Mouse (Mus musculus) neural tube, embryonic 11.5 days (tissue): ENCODE results near the gene Actl6b. TPM values are rescaled to one million over a fixed set of nuclear protein-coding genes. Genes with fewer than 3 reads are reported as not detected.

Experiments
- ATAC-seq: fragments of 200-750 bp; cut with Nextera tagmentation; 2 replicates; pipeline ENCODE4 v1.8.0; 2017; ENCODE audit warnings: moderate number of reproducible peaks, mild to moderate bottlenecking, moderate TSS enrichment, moderate library complexity; ENCODE audit not compliant: insufficient read depth, low FRiP score, low TSS enrichment
- DNase-seq: peaks from one replicate; pipeline ENCODE4 v3.0.0-alpha.2; 2015; ENCODE audit warnings: low spot score
- H3K27ac ChIP-seq: fragments of 300-500 bp; sonication (generic); 2 replicates; pipeline ENCODE4 v1.5.1; 2014; ENCODE audit warnings: low read depth, mild to moderate bottlenecking, low read length
- H3K27me3 ChIP-seq: fragments of 300-500 bp; sonication (generic); 2 replicates; pipeline ENCODE4 v1.6.1; 2014; ENCODE audit warnings: mild to moderate bottlenecking, low read length, mixed read lengths; ENCODE audit not compliant: control insufficient read depth, insufficient read depth
- H3K36me3 ChIP-seq: fragments of 300-500 bp; sonication (generic); 2 replicates; pipeline ENCODE4 v1.6.1; 2014; ENCODE audit warnings: mild to moderate bottlenecking, low read length, moderate library complexity, mixed read lengths; ENCODE audit not compliant: control insufficient read depth, insufficient read depth
- H3K4me1 ChIP-seq: fragments of 300-500 bp; sonication (generic); 2 replicates; pipeline ENCODE4 v1.6.1; 2014; ENCODE audit warnings: low read length, mixed read lengths; ENCODE audit not compliant: control insufficient read depth, insufficient read depth
- H3K4me2 ChIP-seq: fragments of 300-500 bp; sonication (generic); 2 replicates; pipeline ENCODE4 v1.6.1; 2014; ENCODE audit warnings: low read depth, mild to moderate bottlenecking, moderate library complexity
- H3K4me3 ChIP-seq: fragments of 300-500 bp; sonication (generic); 2 replicates; pipeline ENCODE4 v1.5.1; 2014; ENCODE audit warnings: low read depth, low read length
- H3K9ac ChIP-seq: fragments of 300-500 bp; sonication (generic); 2 replicates; pipeline ENCODE4 v1.6.1; 2014; ENCODE audit warnings: mild to moderate bottlenecking, low read length
- H3K9me3 ChIP-seq: fragments of 300-500 bp; sonication (generic); 2 replicates; pipeline ENCODE4 v1.6.1; 2016; ENCODE audit warnings: low read length; ENCODE audit not compliant: control insufficient read depth
- WGBS: fragments of 180-500 bp; shearing (Covaris S2); extraction: QIAGEN DNeasy Blood & Tissue Kit; methylation state at CpG from one replicate; pipeline ENCODE4 v1.1.7; 2014; 5-methylcytosine and 5-hydroxymethylcytosine counted together
- polyA plus RNA-seq: library from polyadenylated mRNA; unstranded; fragments of >200 nt; fragmentation: Nextera tagmentation; extraction: Ambion mirVana; gene quantifications from 2 replicates; pipeline ENCODE4 v1.2.1, GENCODE M21; 2014

The Actl6b gene
- polyA plus RNA-seq, 1 experiment from 2014 or later = 40.0 TPM

DNA sequence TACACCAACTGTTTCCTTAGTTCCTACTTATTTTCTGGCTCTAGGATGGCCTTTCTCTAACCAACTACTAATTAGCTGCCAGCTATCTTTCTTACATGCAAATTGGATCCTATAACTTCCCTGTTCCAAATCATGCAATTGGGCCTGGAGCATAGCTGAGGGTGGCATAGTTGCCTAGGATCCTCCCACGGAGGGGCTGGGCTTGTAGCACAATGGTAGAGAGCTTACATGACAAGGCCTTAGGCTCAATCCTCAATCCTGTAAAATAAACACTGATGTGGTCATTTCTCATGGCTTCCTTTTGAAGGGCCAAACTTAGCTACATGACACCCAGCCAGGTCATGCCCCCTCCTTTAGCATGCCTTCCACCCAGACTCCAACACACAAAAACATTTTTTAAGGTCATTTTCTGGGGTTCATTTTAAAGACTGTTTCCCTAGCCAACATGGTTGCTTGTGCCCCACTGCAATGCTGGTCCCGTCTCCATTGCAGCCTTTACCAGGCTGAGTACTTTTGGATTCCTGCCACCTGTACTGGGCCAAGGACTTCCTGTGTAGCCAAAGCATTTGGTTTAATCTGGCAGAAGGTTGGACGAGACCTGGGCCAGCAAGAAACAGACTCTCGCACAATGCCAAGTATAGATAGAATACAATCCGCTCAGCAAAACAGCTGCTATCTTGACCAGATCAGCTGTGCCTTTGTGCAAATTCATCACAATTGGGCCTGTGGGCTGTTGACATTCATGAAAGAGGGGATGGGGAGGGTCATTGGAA lies 11.4 kb upstream of the Actl6b start:
- H3K36me3 ChIP-seq = no peaks in the 10 kb centered on the region
- ATAC-seq (no peak), DNase-seq (no peak)
- H3K9ac ChIP-seq = no peak overlapping the region
- no peak overlapping the region for H3K4me3 ChIP-seq
- 84% methylated on average over 5 of the region's 5 CpGs for WGBS
- H3K4me1 ChIP-seq = no peaks in the 10 kb centered on the region
- no peak overlapping the region for H3K27ac ChIP-seq
- no peak overlapping the region for H3K4me2 ChIP-seq
- H3K27me3 ChIP-seq = no peaks in the 10 kb centered on the region
- H3K9me3 ChIP-seq = no peaks in the 10 kb centered on the region

- no peaks in the 10 kb centered on the region for H3K4me1 ChIP-seq
- no peak overlapping the region for H3K4me3 ChIP-seq
- H3K9ac ChIP-seq = no peak overlapping the region
- H3K27me3 ChIP-seq = no peaks in the 10 kb centered on the region
- DNase-seq (no peak), ATAC-seq (no peak)
- H3K27ac ChIP-seq = no peak overlapping the region
- 66% methylated on average over 6 of the region's 6 CpGs for WGBS
- no peaks in the 10 kb centered on the region for H3K9me3 ChIP-seq
- no peak overlapping the region for H3K4me2 ChIP-seq
- H3K36me3 ChIP-seq = no peaks in the 10 kb centered on the region
Measured at GRCm38 (mm10) chr5:137544926-137545325, 8.4 kb upstream of the Actl6b start.

- Histone ChIP-seq H3K27ac (no peak overlapping the region), H3K27me3 (no peaks in the 10 kb centered on the region), H3K4me2 (no peak overlapping the region), H3K9me3 (no peaks in the 10 kb centered on the region), H3K36me3 (no peaks in the 10 kb centered on the region), H3K4me3 (no peak overlapping the region), H3K9ac (no peak overlapping the region), H3K4me1 (no peaks in the 10 kb centered on the region)
- WGBS = 79% methylated on average over 4 of the region's 4 CpGs
- no peak for ATAC-seq
- no peak for DNase-seq
Measured at GRCm38 (mm10) chr5:137545596-137545995, 7.7 kb upstream of the Actl6b start.

GRCm38 (mm10) chr5:137549840-137550239 lies 3.5 kb upstream of the Actl6b start:
- Histone ChIP-seq H3K4me3 (no peak overlapping the region), H3K9me3 (no peaks in the 10 kb centered on the region), H3K9ac (no peak overlapping the region), H3K4me1 (no peaks in the 10 kb centered on the region), H3K27me3 (0 out of 2 replicates have a peak, but pooled peaks cover 1% of the 10 kb centered on the region), H3K36me3 (no peaks in the 10 kb centered on the region), H3K4me2 (no peak overlapping the region), H3K27ac (no peak overlapping the region)
- DNase-seq (no peak), ATAC-seq (no peak)
- 81% methylated on average over 2 of the region's 2 CpGs for WGBS

GRCm38 (mm10) chr5:137551119-137551518 lies 2.2 kb upstream of the Actl6b start:
- 0 out of 2 replicates have a peak, but pooled peaks cover 2% of the 10 kb centered on the region for H3K27me3 ChIP-seq
- H3K9me3 ChIP-seq = no peaks in the 10 kb centered on the region
- no peak overlapping the region for H3K9ac ChIP-seq
- no peak overlapping the region for H3K4me2 ChIP-seq
- ATAC-seq (no peak), DNase-seq (no peak)
- no peak overlapping the region for H3K4me3 ChIP-seq
- H3K36me3 ChIP-seq = no peaks in the 10 kb centered on the region
- no peaks in the 10 kb centered on the region for H3K4me1 ChIP-seq
- no peak overlapping the region for H3K27ac ChIP-seq
- 76% methylated on average over 5 of the region's 5 CpGs for WGBS

DNA sequence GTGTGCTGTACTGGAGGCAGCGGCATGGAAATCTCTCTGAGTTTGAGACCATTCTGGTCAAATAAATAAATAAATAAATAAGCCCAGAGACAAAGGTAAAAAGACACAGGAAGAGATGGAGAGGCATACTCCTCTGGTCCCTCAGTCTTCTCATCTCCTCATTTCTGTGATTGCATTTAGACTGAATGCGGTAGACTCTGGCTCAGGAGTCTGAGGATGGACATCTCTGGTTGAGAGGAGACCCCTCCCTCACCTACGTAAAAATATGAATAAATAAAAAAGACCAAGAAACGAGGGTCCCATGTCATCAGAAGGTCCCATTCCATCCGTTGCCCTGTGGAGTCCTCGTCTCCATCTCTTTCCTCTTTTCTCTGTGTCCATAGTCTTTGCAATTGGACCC lies 317 bp upstream of the Actl6b start:
- ATAC-seq (no peak), DNase-seq (peak; percentile 27)
- peak overlapping the region; percentile 40 for H3K4me3 ChIP-seq
- H3K27ac ChIP-seq = peak overlapping the region; percentile 42; the same call in 1 of the 2 replicates
- peak overlapping the region; percentile 49 for H3K4me2 ChIP-seq
- H3K9ac ChIP-seq = peak overlapping the region; percentile 58; the same call in 1 of the 2 replicates
- H3K9me3 ChIP-seq = no peaks in the 10 kb centered on the region
- 30% methylated on average over 6 of the region's 6 CpGs for WGBS
- H3K4me1 ChIP-seq = no peaks in the 10 kb centered on the region
- no peaks in the 10 kb centered on the region for H3K36me3 ChIP-seq
- H3K27me3 ChIP-seq = 0 out of 2 replicates have a peak, but pooled peaks cover 2% of the 10 kb centered on the region

GRCm38 (mm10) chr5:137553898-137554297 lies 581 bp downstream of the Actl6b start:
- no peak for DNase-seq
- Histone ChIP-seq H3K4me1 (no peaks in the 10 kb centered on the region), H3K27ac (no peak overlapping the region), H3K9me3 (no peaks in the 10 kb centered on the region), H3K4me3 (peak overlapping the region; percentile 40), H3K4me2 (peak overlapping the region; percentile 49), H3K9ac (peak overlapping the region; percentile 58), H3K36me3 (no peaks in the 10 kb centered on the region), H3K27me3 (0 out of 2 replicates have a peak, but pooled peaks cover 2% of the 10 kb centered on the region)
- 0 out of 2 replicates have a peak, but pooled peaks have one; percentile 23 for ATAC-seq
- 43% methylated on average over 11 of the region's 11 CpGs for WGBS

DNA sequence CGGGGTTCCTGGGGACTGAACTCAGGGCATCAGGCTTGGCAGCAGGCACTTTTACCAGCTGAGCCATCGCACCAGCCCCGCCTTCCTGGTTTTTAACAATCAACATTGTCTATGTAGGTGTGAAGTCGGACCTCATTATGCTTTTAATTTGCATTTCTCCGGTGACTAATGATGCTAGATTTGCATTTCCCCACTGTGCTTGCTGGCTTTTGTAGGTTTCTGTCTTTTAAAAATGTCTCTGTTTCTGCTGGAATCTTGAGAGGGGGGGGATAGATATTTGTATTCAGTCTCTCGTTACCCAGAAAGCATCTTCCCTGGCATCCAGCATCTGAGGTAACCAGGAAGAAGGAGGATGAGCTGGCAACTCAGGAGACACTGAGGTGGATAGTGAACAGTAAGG lies 8.2 kb downstream of the Actl6b start:
- ATAC-seq = no peak
- Histone ChIP-seq H3K27me3 (no peaks in the 10 kb centered on the region), H3K4me2 (no peak overlapping the region), H3K4me3 (no peak overlapping the region), H3K9ac (no peak overlapping the region), H3K27ac (no peak overlapping the region), H3K9me3 (no peaks in the 10 kb centered on the region), H3K36me3 (no peaks in the 10 kb centered on the region), H3K4me1 (no peaks in the 10 kb centered on the region)
- no peak for DNase-seq
- 61% methylated on average over 6 of the region's 6 CpGs for WGBS

GRCm38 (mm10) chr5:137562965-137563364 lies 9.6 kb downstream of the Actl6b start:
- H3K36me3 ChIP-seq = no peaks in the 10 kb centered on the region
- H3K9ac ChIP-seq = no peak overlapping the region
- WGBS = 76% methylated on average over 10 of the region's 10 CpGs
- H3K4me3 ChIP-seq = no peak overlapping the region
- H3K4me1 ChIP-seq = no peaks in the 10 kb centered on the region
- H3K9me3 ChIP-seq = no peaks in the 10 kb centered on the region
- DNase-seq (no peak), ATAC-seq (no peak)
- no peak overlapping the region for H3K27ac ChIP-seq
- no peak overlapping the region for H3K4me2 ChIP-seq
- H3K27me3 ChIP-seq = no peaks in the 10 kb centered on the region
